Mouse (Mus musculus): ENCODE results near the gene Asah2. TPM values are rescaled to one million over a fixed set of nuclear protein-coding genes. Genes with fewer than 3 reads are reported as not detected.
"Not testable (repeated sequence)": the region's sequence is repeated elsewhere in the genome, so short reads cannot be mapped to it uniquely, and the experiment has no call there.

The Asah2 gene
- total and polyA plus RNA-seq, 2 experiments from 2014 or later, result 2.1 to 17.6 TPM

GRCm38 (mm10) chr19:32138361-32139088 lies 30.5 kb upstream of the Asah2 start:
- Histone ChIP-seq H3K27me3 (ENCODE audit: control insufficient read depth, insufficient read depth, low read length) (no peaks in the 10 kb centered on the region), H3K4me3 (ENCODE audit: low read depth, low read length) (no peak overlapping the region), H3K4me2 (ENCODE audit: low read depth, low read length) (no peak overlapping the region), H3K9ac (replicated peaks; ENCODE audit: low read depth, low read length) (no peak overlapping the region), H3K4me1 (ENCODE audit: control insufficient read depth, insufficient read depth) (peaks cover 14% of the 10 kb centered on the region; the same call in 1 of the 2 replicates), H3K9me3 (replicated peaks; ENCODE audit: control insufficient read depth, low read length) (no peaks in the 10 kb centered on the region), H3K27ac (ENCODE audit: low read depth) (peak overlapping the region; percentile 68), H3K36me3 (replicated peaks; ENCODE audit: control insufficient read depth, insufficient read depth, low read length) (0 out of 2 replicates have a peak, but pooled peaks cover 5% of the 10 kb centered on the region)
- TF ChIP-seq EP300 (IDR thresholded peaks at IDR 0.05; ENCODE audit: low read depth) (0 out of 2 replicates have a peak, but pooled peaks have one; percentile 45), CTCF (IDR thresholded peaks at IDR 0.05; ENCODE audit: low read depth) (no peak)
- 34% methylated on average over 14 of the region's 14 CpGs for WGBS
- ATAC-seq (ENCODE audit: insufficient read depth, low read depth), result no peak
- peak; percentile 27 for DNase-seq (ENCODE audit: low spot score)

DNA sequence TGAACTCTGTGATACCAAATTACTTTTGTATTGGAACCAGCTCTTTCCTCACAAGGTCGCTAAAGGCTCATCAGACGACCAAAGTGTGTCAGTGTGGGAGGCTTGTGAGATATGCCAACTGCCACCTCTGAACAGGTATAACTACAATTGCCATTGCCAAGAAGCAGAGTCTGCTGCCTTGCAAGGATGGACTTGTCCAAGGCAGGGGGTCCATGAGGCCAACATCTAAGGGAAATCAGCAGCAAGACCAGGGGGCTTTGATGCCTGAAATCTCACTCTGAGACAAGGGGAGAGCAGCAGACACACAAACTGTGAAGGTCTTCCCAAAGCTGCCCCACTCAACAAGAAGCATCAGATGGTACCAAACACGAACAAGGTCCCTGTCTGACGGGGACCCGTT lies 29.9 kb upstream of the Asah2 start:
- ATAC-seq (ENCODE audit: insufficient read depth, low read depth), result no peak
- WGBS, result 74% methylated on average over 5 of the region's 5 CpGs
- no peak for TF ChIP-seq CTCF (IDR thresholded peaks at IDR 0.05; ENCODE audit: low read depth)
- no peak for TF ChIP-seq EP300 (IDR thresholded peaks at IDR 0.05; ENCODE audit: low read depth)

DNA sequence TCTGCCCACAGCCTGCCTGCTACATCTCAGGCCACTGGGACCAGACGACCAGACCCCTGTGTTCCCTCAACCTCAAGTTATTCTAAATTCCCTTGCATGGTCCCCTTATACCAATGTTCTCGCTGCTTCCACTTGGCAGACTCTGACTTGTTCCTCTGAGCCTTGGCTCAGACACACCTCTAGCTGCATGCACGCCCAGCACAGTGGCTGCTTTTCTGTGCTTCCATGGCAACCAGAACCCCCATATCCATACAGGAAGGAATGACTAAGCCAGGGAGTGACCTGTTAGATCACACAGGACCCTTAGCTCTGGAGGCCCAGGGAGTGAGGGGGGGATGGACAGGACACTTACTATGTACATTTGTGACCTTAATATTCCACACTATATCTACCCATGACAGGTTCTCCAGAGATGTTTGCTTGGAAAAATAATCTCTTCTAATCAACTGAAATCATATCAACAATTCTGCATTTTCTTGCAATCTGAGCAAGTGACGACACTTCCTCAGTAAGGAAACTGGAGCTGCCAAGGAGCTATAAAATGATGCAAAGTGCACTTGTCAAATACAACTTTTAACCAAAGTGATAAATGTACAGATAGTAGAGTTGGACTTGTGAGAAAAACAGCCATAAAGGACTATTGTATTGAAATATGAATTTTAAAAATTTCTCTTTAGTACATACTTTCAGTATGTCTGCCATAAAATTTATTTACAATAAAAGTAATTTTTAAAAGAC lies 29.0 kb upstream of the Asah2 start:
- Histone ChIP-seq H3K36me3 (replicated peaks; ENCODE audit: control insufficient read depth, insufficient read depth, low read length) (0 out of 2 replicates have a peak, but pooled peaks cover 5% of the 10 kb centered on the region), H3K27ac (ENCODE audit: low read depth) (0 out of 2 replicates have a peak overlapping the region, but pooled peaks have one; percentile 27), H3K4me2 (ENCODE audit: low read depth, low read length) (no peak overlapping the region), H3K4me1 (ENCODE audit: control insufficient read depth, insufficient read depth) (peaks cover 14% of the 10 kb centered on the region; the same call in 1 of the 2 replicates), H3K4me3 (ENCODE audit: low read depth, low read length) (no peak overlapping the region), H3K9ac (replicated peaks; ENCODE audit: low read depth, low read length) (no peak overlapping the region), H3K9me3 (replicated peaks; ENCODE audit: control insufficient read depth, low read length) (no peaks in the 10 kb centered on the region), H3K27me3 (ENCODE audit: control insufficient read depth, insufficient read depth, low read length) (no peaks in the 10 kb centered on the region)
- WGBS, result 26% methylated on average over 4 of the region's 4 CpGs
- TF ChIP-seq CTCF (IDR thresholded peaks at IDR 0.05; ENCODE audit: low read depth), result no peak
- no peak for TF ChIP-seq EP300 (IDR thresholded peaks at IDR 0.05; ENCODE audit: low read depth)
- DNase-seq (ENCODE audit: low spot score) (peak; percentile 71), ATAC-seq (ENCODE audit: insufficient read depth, low read depth) (peak; percentile 85)

More for the DNA sequence above, 29.9 kb upstream of the Asah2 start:
- H3K4me1 ChIP-seq (ENCODE audit: control insufficient read depth, insufficient read depth), result peaks cover 14% of the 10 kb centered on the region; the same call in 1 of the 2 replicates
- H3K9me3 ChIP-seq (replicated peaks; ENCODE audit: control insufficient read depth, low read length), result no peaks in the 10 kb centered on the region
- 0 out of 2 replicates have a peak, but pooled peaks cover 5% of the 10 kb centered on the region for H3K36me3 ChIP-seq (replicated peaks; ENCODE audit: control insufficient read depth, insufficient read depth, low read length)
- no peak overlapping the region for H3K4me3 ChIP-seq (ENCODE audit: low read depth, low read length)
- H3K27me3 ChIP-seq (ENCODE audit: control insufficient read depth, insufficient read depth, low read length), result no peaks in the 10 kb centered on the region
- peak overlapping the region; percentile 16; the same call in 1 of the 2 replicates for H3K27ac ChIP-seq (ENCODE audit: low read depth)
- no peak for DNase-seq (ENCODE audit: low spot score)
- H3K4me2 ChIP-seq (ENCODE audit: low read depth, low read length), result no peak overlapping the region
- H3K9ac ChIP-seq (replicated peaks; ENCODE audit: low read depth, low read length), result no peak overlapping the region

DNA sequence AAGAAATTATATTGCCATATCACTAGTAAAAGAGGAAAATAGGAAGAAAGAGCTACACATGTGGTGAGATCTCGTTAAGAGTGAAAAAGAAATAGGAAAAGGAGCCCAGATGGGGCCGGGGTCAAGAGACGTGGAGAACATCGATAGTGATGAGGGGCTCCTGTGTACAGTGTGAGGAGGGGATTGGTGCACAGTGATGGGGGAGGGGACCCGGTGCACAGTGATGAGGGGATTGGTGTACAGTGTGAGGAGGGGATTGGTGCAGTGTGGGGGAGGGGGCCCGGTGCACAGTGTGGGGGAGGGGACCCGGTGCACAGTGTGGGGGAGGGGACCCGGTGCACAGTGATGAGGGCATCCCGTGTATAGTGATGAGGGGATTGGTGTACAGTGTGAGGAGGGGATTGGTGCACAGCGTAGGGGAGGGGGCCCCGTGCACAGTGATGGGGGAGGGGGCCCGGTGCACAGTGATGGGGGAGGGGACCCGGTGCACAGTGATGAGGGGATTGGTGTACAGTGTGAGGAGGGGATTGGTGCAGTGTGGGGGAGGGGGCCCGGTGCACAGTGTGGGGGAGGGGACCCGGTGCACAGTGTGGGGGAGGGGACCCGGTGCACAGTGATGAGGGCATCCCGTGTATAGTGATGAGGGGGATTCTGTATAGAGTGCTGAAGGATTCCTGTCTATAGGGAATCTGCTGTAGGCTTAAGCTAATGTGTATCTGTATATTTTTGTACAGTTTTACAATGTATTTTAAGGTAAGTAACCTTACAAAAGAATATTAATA lies 23.9 kb upstream of the Asah2 start:
- WGBS, result 89% methylated on average over 14 of the region's 17 CpGs
- not testable (repeated sequence) for H3K4me1 ChIP-seq (ENCODE audit: control insufficient read depth, insufficient read depth); H3K27me3 ChIP-seq (ENCODE audit: control insufficient read depth, insufficient read depth, low read length); ATAC-seq (ENCODE audit: insufficient read depth, low read depth); H3K27ac ChIP-seq (ENCODE audit: low read depth); H3K9me3 ChIP-seq (replicated peaks; ENCODE audit: control insufficient read depth, low read length); H3K4me3 ChIP-seq (ENCODE audit: low read depth, low read length); H3K4me2 ChIP-seq (ENCODE audit: low read depth, low read length); H3K9ac ChIP-seq (replicated peaks; ENCODE audit: low read depth, low read length); DNase-seq (ENCODE audit: low spot score)
- peaks cover 23% of the 10 kb centered on the region; the same call in 1 of the 2 replicates for H3K36me3 ChIP-seq (replicated peaks; ENCODE audit: control insufficient read depth, insufficient read depth, low read length)

GRCm38 (mm10) chr19:32129281-32129680 lies 21.3 kb upstream of the Asah2 start:
- Histone ChIP-seq H3K4me2 (ENCODE audit: low read depth, low read length) (no peak overlapping the region), H3K27me3 (ENCODE audit: control insufficient read depth, insufficient read depth, low read length) (no peaks in the 10 kb centered on the region), H3K9ac (replicated peaks; ENCODE audit: low read depth, low read length) (no peak overlapping the region), H3K9me3 (replicated peaks; ENCODE audit: control insufficient read depth, low read length) (no peaks in the 10 kb centered on the region), H3K4me1 (ENCODE audit: control insufficient read depth, insufficient read depth) (no peaks in the 10 kb centered on the region), H3K4me3 (ENCODE audit: low read depth, low read length) (no peak overlapping the region), H3K27ac (ENCODE audit: low read depth) (no peak overlapping the region), H3K36me3 (replicated peaks; ENCODE audit: control insufficient read depth, insufficient read depth, low read length) (peaks cover 38% of the 10 kb centered on the region)
- no peak for ATAC-seq (ENCODE audit: insufficient read depth, low read depth)
- 77% methylated on average over 8 of the region's 8 CpGs for WGBS
- TF ChIP-seq EP300 (IDR thresholded peaks at IDR 0.05; ENCODE audit: low read depth), result no peak
- no peak for TF ChIP-seq CTCF (IDR thresholded peaks at IDR 0.05; ENCODE audit: low read depth)
- DNase-seq (ENCODE audit: low spot score), result no peak

Data from heart, postnatal 0 days (tissue).